Mouse (Mus musculus) liver, adult 2 months (tissue): Measurements from ENCODE around the gene Gorab. TPM values are rescaled to one million over a fixed set of nuclear protein-coding genes. Genes with fewer than 3 reads are reported as not detected.

Experiments used
- DNase-seq: peaks from one replicate; pipeline ENCODE4 v3.0.0-alpha.2; 2011; ENCODE audit warnings: low read depth, low spot score; ENCODE audit errors: extremely low read depth
- H3K27ac ChIP-seq: fragments of 200-500 bp; replicated peaks from 2 replicates; pipeline ENCODE4 v1.5.1; 2012; ENCODE audit warnings: low read depth, mild to moderate bottlenecking, control low read depth, inconsistent platforms, low read length; ENCODE audit not compliant: insufficient read depth
- H3K27me3 ChIP-seq: fragments of 200-500 bp; 2 replicates; pipeline ENCODE4 v1.6.1; 2012; ENCODE audit warnings: mild to moderate bottlenecking, moderate library complexity, low read length, inconsistent platforms; ENCODE audit not compliant: control insufficient read depth, insufficient read depth
- H3K36me3 ChIP-seq: fragments of 200-500 bp; 2 replicates; pipeline ENCODE4 v1.6.1; 2012; ENCODE audit warnings: low read length, inconsistent platforms; ENCODE audit not compliant: control insufficient read depth, insufficient read depth
- H3K4me1 ChIP-seq: fragments of 200-500 bp; 2 replicates; pipeline ENCODE4 v1.6.1; 2011; ENCODE audit warnings: low read length; ENCODE audit not compliant: control insufficient read depth, insufficient read depth
- H3K4me3 ChIP-seq: fragments of 200-500 bp; 2 replicates; pipeline ENCODE4 v1.5.1; 2011; ENCODE audit warnings: low read depth, mild to moderate bottlenecking, control low read depth, low read length, moderate library complexity; ENCODE audit not compliant: insufficient read depth
- H3K79me2 ChIP-seq: fragments of 200-500 bp; 2 replicates; pipeline ENCODE4 v1.6.1; 2012; ENCODE audit warnings: inconsistent platforms, mild to moderate bottlenecking, low read length, moderate library complexity; ENCODE audit not compliant: control insufficient read depth, insufficient read depth
- H3K9ac ChIP-seq: fragments of 200-500 bp; 2 replicates; pipeline ENCODE4 v1.6.1; 2012; ENCODE audit warnings: low read depth, mild to moderate bottlenecking, control low read depth, inconsistent platforms, low read length
- CTCF ChIP-seq: fragments of 200-500 bp; IDR thresholded peaks from 2 replicates; pipeline ENCODE4 v1.5.1; 2011; ENCODE audit warnings: low read depth, low read length, control low read depth
- POLR2A ChIP-seq: fragments of 200-500 bp; IDR thresholded peaks from 2 replicates; pipeline ENCODE4 v1.6.1; 2011; ENCODE audit warnings: low read length, control low read depth; ENCODE audit not compliant: insufficient read depth; ENCODE audit errors: extremely low read depth
- WGBS: fragments of 180-500 bp; shearing (Covaris S2); methylation state at CpG from one replicate; pipeline ENCODE4 v1.1.7; 2018; 5-methylcytosine and 5-hydroxymethylcytosine counted together
- polyA plus RNA-seq: library from polyadenylated mRNA; depleted of rRNA; stranded (reverse); fragments of >200 nt; gene quantifications from 2 replicates; pipeline ENCODE4 v1.2.3, GENCODE M21; 2012; rRNA removed
- total RNA-seq: library from RNA; depleted of rRNA; stranded (reverse); fragments of >200 nt; gene quantifications from 2 replicates; pipeline ENCODE4 v1.2.3, GENCODE M21; 2014; rRNA removed

The Gorab gene
- total RNA-seq (1.7 and 2.6 TPM in 2 replicates), polyA plus RNA-seq (0.66 and 0.71 TPM in 2 replicates)

- WGBS = under 1% methylated on average over 28 of the region's 28 CpGs
- TF ChIP-seq CTCF (no peak), POLR2A (peak; percentile 32; the same call in 1 of the 2 replicates)
- Histone ChIP-seq H3K9ac (peak within 1 kb of the TSS; percentile 87), H3K4me1 (peaks cover 6% of the 10 kb centered on the region), H3K4me3 (peak within 1 kb of the TSS; percentile 75), H3K27me3 (no peaks in the 10 kb centered on the region), H3K79me2 (peaks cover 4% of the 10 kb centered on the region; the same call in 1 of the 2 replicates), H3K27ac (peak within 1 kb of the TSS; percentile 92), H3K36me3 (no peaks in the 10 kb centered on the region)
- peak; percentile 86 for DNase-seq
Observed at GRCm38 (mm10) chr1:163403498-163404126, at the start of gene Gorab. Gene Gorab (minus strand): TSS chr1:163403669.

GRCm38 (mm10) chr1:163443832-163444231 is 40.4 kb upstream of the Gorab start:
- no peak for DNase-seq
- Histone ChIP-seq H3K36me3 (no peaks in the 10 kb centered on the region), H3K4me3 (no peak overlapping the region), H3K27ac (no peak overlapping the region), H3K27me3 (no peaks in the 10 kb centered on the region), H3K79me2 (no peaks in the 10 kb centered on the region), H3K4me1 (no peaks in the 10 kb centered on the region), H3K9ac (no peak overlapping the region)
- no peak for TF ChIP-seq CTCF
- no peak for TF ChIP-seq POLR2A
- 30% methylated on average over 3 of the region's 3 CpGs for WGBS

GRCm38 (mm10) chr1:163439002-163439401 is 35.5 kb upstream of the Gorab start:
- no peaks in the 10 kb centered on the region for H3K36me3 ChIP-seq
- no peaks in the 10 kb centered on the region for H3K4me1 ChIP-seq
- H3K27me3 ChIP-seq = no peaks in the 10 kb centered on the region
- no peak overlapping the region for H3K27ac ChIP-seq
- no peak overlapping the region for H3K9ac ChIP-seq
- H3K4me3 ChIP-seq = no peak overlapping the region
- no peak for DNase-seq
- WGBS = 80% methylated on average over 2 of the region's 2 CpGs
- no peak for TF ChIP-seq CTCF
- no peak for TF ChIP-seq POLR2A
- H3K79me2 ChIP-seq = no peaks in the 10 kb centered on the region

GRCm38 (mm10) chr1:163423467-163424014 is 20.1 kb upstream of the Gorab start:
- H3K27me3 ChIP-seq = no peaks in the 10 kb centered on the region
- 72% methylated on average over 8 of the region's 8 CpGs for WGBS
- DNase-seq = no peak
- H3K9ac ChIP-seq = no peak overlapping the region
- H3K4me1 ChIP-seq = no peaks in the 10 kb centered on the region
- H3K36me3 ChIP-seq = no peaks in the 10 kb centered on the region
- no peaks in the 10 kb centered on the region for H3K79me2 ChIP-seq
- no peak overlapping the region for H3K4me3 ChIP-seq
- no peak overlapping the region for H3K27ac ChIP-seq
- TF ChIP-seq POLR2A = no peak
- no peak for TF ChIP-seq CTCF

- no peak overlapping the region for H3K9ac ChIP-seq
- H3K27me3 ChIP-seq = no peaks in the 10 kb centered on the region
- H3K4me1 ChIP-seq = no peaks in the 10 kb centered on the region
- TF ChIP-seq POLR2A (no peak), CTCF (no peak)
- no peak overlapping the region for H3K4me3 ChIP-seq
- DNase-seq = no peak
- no peaks in the 10 kb centered on the region for H3K36me3 ChIP-seq
- WGBS = 42% methylated on average over 2 of the region's 2 CpGs
- H3K27ac ChIP-seq = no peak overlapping the region
- H3K79me2 ChIP-seq = no peaks in the 10 kb centered on the region
Observed at GRCm38 (mm10) chr1:163417191-163417590, 13.7 kb upstream of the Gorab start.

- Histone ChIP-seq H3K4me1 (no peaks in the 10 kb centered on the region), H3K36me3 (no peaks in the 10 kb centered on the region), H3K9ac (no peak overlapping the region), H3K27me3 (no peaks in the 10 kb centered on the region), H3K79me2 (no peaks in the 10 kb centered on the region), H3K27ac (no peak overlapping the region), H3K4me3 (no peak overlapping the region)
- no peak for TF ChIP-seq CTCF
- no peak for TF ChIP-seq POLR2A
- WGBS = 74% methylated on average over 2 of the region's 2 CpGs
- no peak for DNase-seq
Observed at GRCm38 (mm10) chr1:163414200-163414599, 10.7 kb upstream of the Gorab start.
